ENCODE assay signal across 8 mouse cellular contexts in the genomic region with DNA sequence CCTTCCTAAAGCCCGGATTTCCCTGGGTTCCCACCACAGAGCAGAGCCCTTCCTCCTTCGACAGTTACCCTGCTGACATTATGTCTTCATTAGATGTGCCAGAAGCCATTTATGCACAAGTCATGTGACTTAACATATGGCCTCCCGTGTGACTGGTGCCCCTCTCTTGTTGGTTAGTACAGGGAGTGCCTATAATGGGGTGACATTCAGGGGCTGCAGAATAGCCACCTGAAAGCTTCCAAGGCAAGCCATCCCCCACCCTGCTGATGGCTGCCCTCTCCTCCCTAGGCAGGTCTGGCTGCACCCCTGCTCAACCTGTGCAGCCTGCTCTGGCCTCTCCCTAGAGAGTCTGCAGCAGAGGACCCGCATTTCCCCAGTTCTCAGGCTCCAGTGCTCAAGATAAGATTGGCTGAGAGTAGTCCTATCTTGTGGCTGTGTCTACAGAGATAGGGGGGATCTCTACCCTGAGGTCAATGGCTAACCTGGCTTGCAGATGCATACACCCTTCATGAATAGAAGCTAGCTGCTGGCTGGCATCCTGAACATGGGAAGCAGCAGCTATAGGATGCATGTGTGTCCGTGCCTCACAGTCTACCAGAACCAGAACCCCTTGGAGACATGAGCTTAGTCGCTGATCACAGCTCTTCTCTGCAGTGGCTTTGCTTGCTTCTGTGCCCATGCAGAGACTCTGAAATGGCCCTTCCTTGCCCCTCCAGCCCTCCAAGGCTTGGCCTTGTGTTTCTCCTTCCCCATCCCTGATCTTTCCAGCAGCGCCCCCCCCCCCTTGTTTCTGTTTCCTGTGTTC. TPM values are rescaled to one million over a fixed set of nuclear protein-coding genes. Genes with fewer than 3 reads are reported as not detected.
DNase-seq lines count a peak whose midpoint lies in the region; ATAC-seq and TF ChIP-seq lines count a peak whose summit lies in the region.

No protein-coding gene starts in this region.

- WGBS in forebrain, embryonic 14.5 days, result 36% methylated on average over 7 of the region's 7 CpGs
- 18% methylated on average over 6 of the region's 7 CpGs for WGBS in liver, embryonic 15.5 days (ENCODE audit: insufficient replicate concordance)

- H3K27ac ChIP-seq in forebrain, embryonic 14.5 days (ENCODE audit: low read depth, low read length), result no peak overlapping the region
- H3K27ac ChIP-seq in liver, embryonic 15.5 days (replicated peaks), result no peak overlapping the region

- no peak overlapping the region for H3ac ChIP-seq in C2C12 (ENCODE audit: control insufficient read depth, insufficient read length, low read depth)

- H3K4me3 ChIP-seq in C2C12 (ENCODE audit: insufficient read depth, poor library complexity, severe bottlenecking), result peak overlapping the region; percentile 59
- 0 out of 2 replicates have a peak overlapping the region, but pooled peaks have one; percentile 64 for H3K4me3 ChIP-seq in forebrain, embryonic 14.5 days (ENCODE audit: low read depth, low read length)
- H3K4me3 ChIP-seq in liver, embryonic 15.5 days (replicated peaks), result peak overlapping the region; percentile 61

- H3K36me3 ChIP-seq in C2C12 (ENCODE audit: control insufficient read depth, insufficient read depth), result no peaks in the 10 kb centered on the region
- H3K36me3 ChIP-seq in forebrain, embryonic 14.5 days (ENCODE audit: control insufficient read depth, insufficient read depth, low read length), result no peaks in the 10 kb centered on the region
- H3K36me3 ChIP-seq in liver, embryonic 15.5 days (replicated peaks), result no peaks in the 10 kb centered on the region

- no peak for ATAC-seq in forebrain, embryonic 14.5 days
- 0 out of 2 replicates have a peak, but pooled peaks have one; percentile 7 for ATAC-seq in liver, embryonic 15.5 days (ENCODE audit: insufficient read depth)

- H3K27me3 ChIP-seq in C2C12 (ENCODE audit: control insufficient read depth, insufficient read depth, insufficient read length), result no peaks in the 10 kb centered on the region
- peaks cover 13% of the 10 kb centered on the region; the same call in 1 of the 2 replicates for H3K27me3 ChIP-seq in forebrain, embryonic 14.5 days (replicated peaks; ENCODE audit: control insufficient read depth, insufficient read depth, low read length)
- H3K27me3 ChIP-seq in liver, embryonic 15.5 days, result peaks cover 39% of the 10 kb centered on the region

- TF ChIP-seq CTCF in C2C12 (IDR thresholded peaks at IDR 0.05; ENCODE audit: control insufficient read depth, insufficient read depth, insufficient read length), result no peak

- H3K9ac ChIP-seq in forebrain, embryonic 14.5 days (ENCODE audit: low read length), result no peak overlapping the region
- no peak overlapping the region for H3K9ac ChIP-seq in liver, embryonic 15.5 days

- peak overlapping the region; percentile 97 for H3K4me2 ChIP-seq in forebrain, embryonic 14.5 days (ENCODE audit: low read length)
- peak overlapping the region; percentile 75 for H3K4me2 ChIP-seq in liver, embryonic 15.5 days

- peaks cover 14% of the 10 kb centered on the region for H3K79me3 ChIP-seq in C2C12 (ENCODE audit: low read depth)

- H3K79me2 ChIP-seq in C2C12 (ENCODE audit: control insufficient read depth, insufficient read depth), result peaks cover 57% of the 10 kb centered on the region

- peak; percentile 24 for DNase-seq in embryo, embryonic 10.5 days (ENCODE audit: low spot score)
- no peak for DNase-seq in embryo, embryonic 9.5 days (ENCODE audit: extremely low spot score)
- DNase-seq in forebrain, embryonic 14.5 days (ENCODE audit: low spot score), result peak; percentile 50
- DNase-seq in right cerebral cortex, postnatal 4 days, result no peak
- DNase-seq in thymus, postnatal 36 days, result no peak
- no peak for DNase-seq in layer of hippocampus, adult 11-12 months (ENCODE audit: low spot score)

- peaks cover 10% of the 10 kb centered on the region for H3K4me1 ChIP-seq in forebrain, embryonic 14.5 days (ENCODE audit: control insufficient read depth, insufficient read depth, low read length)
- peaks cover 57% of the 10 kb centered on the region for H3K4me1 ChIP-seq in liver, embryonic 15.5 days (replicated peaks)

- no peaks in the 10 kb centered on the region for H3K9me3 ChIP-seq in forebrain, embryonic 14.5 days (replicated peaks; ENCODE audit: control insufficient read depth, low read length)
- H3K9me3 ChIP-seq in liver, embryonic 15.5 days (replicated peaks), result no peaks in the 10 kb centered on the region

TF ChIP-seq in C2C12, 6 proteins besides CTCF, POLR2A, EP300 and RAD21:
- TF ChIP-seq CEBPB (IDR thresholded peaks at IDR 0.05; ENCODE audit: low read depth), result no peak
- TF ChIP-seq USF1 (IDR thresholded peaks at IDR 0.05; ENCODE audit: low read depth), result no peak
- TF ChIP-seq FOSL1 (IDR thresholded peaks at IDR 0.05; ENCODE audit: insufficient read depth, low read length, poor library complexity, severe bottlenecking), result no peak
- TF ChIP-seq MYOD1 (IDR thresholded peaks at IDR 0.05; ENCODE audit: control insufficient read depth, insufficient read length, low read depth), result no peak
- TF ChIP-seq MAX (IDR thresholded peaks at IDR 0.05), result no peak
- no peak for TF ChIP-seq MYOG (IDR thresholded peaks at IDR 0.05; ENCODE audit: control insufficient read depth, extremely low read depth, insufficient read length)

RNA-seq across cellular contexts. Expression of gene Pwwp2b, which starts 1.3 kb away (rescaled TPM):
- 15.8 TPM for polyA plus RNA-seq in C2C12 (2012; fragmentation: generic; extraction: Trizol)
- polyA plus RNA-seq in forebrain, embryonic 14.5 days (2014; fragmentation: Nextera tagmentation; extraction: Ambion mirVana), result 4.2 and 5.3 TPM in 2 replicates
- polyA plus RNA-seq in liver, embryonic 15.5 days (2015; fragmentation: Nextera tagmentation; extraction: Ambion mirVana), result 1.5 and 1.6 TPM in 2 replicates

RNA-seq across cellular contexts. Expression of gene Stk32c, which starts 36.5 kb away (rescaled TPM):
- polyA plus RNA-seq in C2C12 (2012; fragmentation: generic; extraction: Trizol), result 2.6 TPM
- 1.5 TPM in 2 replicates for polyA plus RNA-seq in forebrain, embryonic 14.5 days (2014; fragmentation: Nextera tagmentation; extraction: Ambion mirVana)
- not detected in 2 replicates for polyA plus RNA-seq in liver, embryonic 15.5 days (2015; fragmentation: Nextera tagmentation; extraction: Ambion mirVana)

RNA-seq across cellular contexts. Expression of gene Lrrc27, which starts 36.8 kb away (rescaled TPM):
- polyA plus RNA-seq in C2C12 (2012; fragmentation: generic; extraction: Trizol), result 5.4 TPM
- 4.8 and 4.9 TPM in 2 replicates for polyA plus RNA-seq in forebrain, embryonic 14.5 days (2014; fragmentation: Nextera tagmentation; extraction: Ambion mirVana)
- polyA plus RNA-seq in liver, embryonic 15.5 days (2015; fragmentation: Nextera tagmentation; extraction: Ambion mirVana), result 0.54 and 1.2 TPM in 2 replicates

Comparison
In these comparisons a context has a peak if more than half of its experiments do, and no peak if none do; other contexts are left out.
1. DNase-seq: peak in embryo, embryonic 10.5 days (single experiment) and forebrain, embryonic 14.5 days (single experiment); none in embryo, embryonic 9.5 days (single experiment), right cerebral cortex, postnatal 4 days (single experiment), thymus, postnatal 36 days (0 of 2) and layer of hippocampus, adult 11-12 months (single experiment).
2. Peak in every context shown above with its lines, with median percentiles within 50 percentile points of each other: H3K4me3 ChIP-seq.